Mouse (Mus musculus): ENCODE measurements around the gene Sorbs1.

Gene Sorbs1

DNA sequence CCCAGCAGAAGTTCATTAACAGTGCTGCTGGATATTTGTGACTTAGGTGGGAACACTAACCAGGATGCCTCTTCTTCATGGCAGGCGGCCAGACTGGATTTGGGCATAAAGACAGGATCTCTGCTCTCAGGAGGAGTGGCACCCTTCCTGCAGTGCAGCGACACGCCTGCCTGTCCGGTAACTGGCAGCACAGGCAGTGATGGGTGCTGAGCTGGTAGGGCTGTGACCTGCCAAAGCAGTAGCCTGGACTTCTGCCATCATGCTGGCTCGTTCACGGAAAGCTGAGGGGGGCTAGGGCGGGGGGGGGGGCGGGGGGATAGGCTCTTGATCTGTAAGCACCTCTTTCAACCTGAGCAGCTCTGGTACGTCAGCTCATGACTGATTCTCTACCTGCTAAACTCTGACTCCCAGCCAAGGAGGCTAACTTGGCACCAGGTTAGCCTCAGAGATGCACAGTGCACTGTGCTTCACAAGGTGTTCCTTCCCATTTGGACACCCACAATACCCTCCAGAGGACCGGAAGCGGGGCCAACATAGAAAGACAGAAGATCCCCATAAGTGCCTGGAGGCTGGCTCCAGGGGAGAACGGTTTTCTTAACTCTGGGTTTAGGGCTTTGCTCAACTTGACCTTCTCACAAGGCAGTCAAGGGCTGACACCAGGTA lies 151.2 kb downstream of the Sorbs1 start:
- no peaks in the 10 kb centered on the region for H3K36me3 ChIP-seq (ENCODE audit: insufficient read depth, low read length)
- TF ChIP-seq CTCF (conservative IDR thresholded peaks at IDR 0.05; ENCODE audit: low read length) (no peak), POU5F1 (IDR thresholded peaks at IDR 0.05; ENCODE audit: borderline replicate concordance, low read length) (no peak), NANOG (IDR thresholded peaks at IDR 0.05; ENCODE audit: borderline replicate concordance, low read length) (no peak)
- H3K4me3 ChIP-seq (replicated peaks; ENCODE audit: low read length), result no peak overlapping the region
- peaks cover 33% of the 10 kb centered on the region for H3K4me1 ChIP-seq (replicated peaks; ENCODE audit: low read depth, low read length)
- no peaks in the 10 kb centered on the region for H3K9me3 ChIP-seq (ENCODE audit: low read length)
- H3K27me3 ChIP-seq (ENCODE audit: insufficient read depth, low read length), result no peaks in the 10 kb centered on the region

DNA sequence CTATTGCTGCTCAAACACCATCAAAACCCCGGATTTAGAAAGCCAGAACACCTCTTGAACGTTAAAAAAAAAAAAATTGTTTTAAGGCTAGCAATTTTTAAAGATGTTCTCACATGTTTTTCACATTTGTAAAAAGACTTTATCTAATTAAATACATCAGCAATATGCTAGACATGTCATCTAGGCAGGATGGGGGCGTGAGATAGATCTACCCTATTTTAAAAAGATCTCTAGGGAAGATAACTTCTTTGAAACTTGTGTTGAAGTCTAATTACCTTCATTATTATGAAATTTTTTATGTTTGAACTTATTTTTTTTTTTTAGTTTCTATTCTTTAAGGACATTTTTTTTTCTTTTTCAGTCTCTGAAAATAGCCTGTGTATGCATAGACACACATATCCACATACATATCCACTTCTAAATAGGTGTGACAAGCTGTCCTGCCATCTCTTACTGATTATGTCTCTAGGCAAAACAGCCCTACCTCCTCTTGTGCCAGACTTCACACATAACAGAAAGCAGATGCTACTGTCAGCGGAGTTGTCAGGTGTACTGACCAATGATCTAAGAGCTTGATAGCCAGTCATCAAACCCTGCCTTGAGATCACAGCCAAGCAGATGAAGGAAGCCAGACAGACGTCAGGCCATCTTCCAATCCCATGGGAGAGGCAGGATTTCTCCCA lies 153.7 kb downstream of the Sorbs1 start:
- no peaks in the 10 kb centered on the region for H3K9me3 ChIP-seq (ENCODE audit: low read length)
- H3K4me1 ChIP-seq (replicated peaks; ENCODE audit: low read depth, low read length), result peaks cover 30% of the 10 kb centered on the region
- no peak for TF ChIP-seq CTCF (conservative IDR thresholded peaks at IDR 0.05; ENCODE audit: low read length)
- no peak for TF ChIP-seq POU5F1 (IDR thresholded peaks at IDR 0.05; ENCODE audit: borderline replicate concordance, low read length)
- no peak for TF ChIP-seq NANOG (IDR thresholded peaks at IDR 0.05; ENCODE audit: borderline replicate concordance, low read length)
- H3K4me3 ChIP-seq (replicated peaks; ENCODE audit: low read length), result no peak overlapping the region
- no peaks in the 10 kb centered on the region for H3K36me3 ChIP-seq (ENCODE audit: insufficient read depth, low read length)
- no peaks in the 10 kb centered on the region for H3K27me3 ChIP-seq (ENCODE audit: insufficient read depth, low read length)

DNA sequence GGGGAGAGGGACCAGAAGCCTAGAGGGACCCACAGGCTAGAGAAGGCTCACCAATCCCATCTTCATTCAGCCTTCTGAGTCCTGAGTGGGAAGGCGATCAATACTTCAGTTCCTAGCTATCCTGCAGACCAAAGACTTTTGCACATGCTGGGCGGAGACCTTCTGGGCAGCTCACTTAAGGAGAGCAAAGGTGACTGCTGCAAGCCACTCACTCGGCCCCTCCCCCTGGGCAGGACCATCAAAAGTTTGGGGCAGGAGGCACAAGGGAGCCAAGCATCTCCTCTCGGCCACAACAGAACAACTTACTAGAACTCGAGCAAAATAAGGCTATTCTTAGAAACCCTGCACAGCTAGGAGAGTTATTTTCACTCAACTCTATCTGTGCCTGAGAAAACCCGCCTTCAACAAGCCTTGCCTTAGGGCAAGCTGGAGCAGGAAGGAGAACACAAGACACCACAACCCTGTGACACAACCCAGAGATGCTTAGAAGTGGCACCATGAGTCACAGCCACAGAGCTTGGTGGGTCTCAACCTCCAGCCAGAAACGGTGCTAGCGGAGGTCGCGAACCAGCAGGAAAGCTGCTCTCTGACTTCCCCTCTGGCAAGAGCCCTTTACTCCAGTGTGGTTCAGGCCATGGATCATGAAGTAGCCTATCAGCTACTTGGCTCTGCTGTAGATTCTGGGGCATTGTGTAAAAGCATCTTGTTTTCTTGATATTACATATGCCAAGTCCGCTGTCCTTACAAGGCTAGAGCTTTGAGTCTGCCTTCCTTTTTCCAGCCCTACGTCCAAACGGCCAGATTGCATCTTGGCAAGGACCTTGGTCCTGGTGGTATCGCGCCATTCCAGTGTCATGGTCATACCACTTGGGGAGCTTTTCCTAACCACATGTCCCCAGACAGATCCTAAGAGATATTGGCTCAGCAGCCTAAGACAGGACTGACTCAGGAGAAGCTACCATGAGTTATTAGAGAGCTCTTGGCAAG lies 156.8 kb downstream of the Sorbs1 start:
- Histone ChIP-seq H3K4me1 (replicated peaks; ENCODE audit: low read depth, low read length) (peaks cover 17% of the 10 kb centered on the region), H3K9me3 (ENCODE audit: low read length) (no peaks in the 10 kb centered on the region), H3K4me3 (replicated peaks; ENCODE audit: low read length) (no peak overlapping the region), H3K36me3 (ENCODE audit: insufficient read depth, low read length) (no peaks in the 10 kb centered on the region), H3K27me3 (ENCODE audit: insufficient read depth, low read length) (no peaks in the 10 kb centered on the region)
- no peak for TF ChIP-seq CTCF (conservative IDR thresholded peaks at IDR 0.05; ENCODE audit: low read length)
- no peak for TF ChIP-seq POU5F1 (IDR thresholded peaks at IDR 0.05; ENCODE audit: borderline replicate concordance, low read length)
- TF ChIP-seq NANOG (IDR thresholded peaks at IDR 0.05; ENCODE audit: borderline replicate concordance, low read length), result no peak

DNA sequence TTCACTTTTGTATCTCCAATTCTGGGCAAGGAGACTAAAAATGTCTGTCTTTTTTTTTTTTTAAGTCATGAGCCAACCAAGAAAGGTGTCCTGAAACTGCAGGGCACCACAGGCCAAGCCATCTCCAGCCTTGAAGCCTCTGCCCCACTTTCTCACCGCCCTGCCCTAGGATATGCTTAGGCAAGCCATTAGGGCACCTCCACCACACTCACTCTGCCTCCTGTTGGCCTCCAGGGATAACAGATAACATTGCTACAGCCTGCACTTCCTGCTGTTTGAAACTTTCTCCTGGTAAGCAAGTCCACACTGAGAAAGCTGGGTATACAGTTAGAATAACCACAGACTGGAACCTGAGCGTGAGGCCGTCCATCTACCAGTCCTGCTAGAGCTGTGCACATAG lies 158.5 kb downstream of the Sorbs1 start:
- Histone ChIP-seq H3K27me3 (ENCODE audit: insufficient read depth, low read length) (no peaks in the 10 kb centered on the region), H3K4me3 (replicated peaks; ENCODE audit: low read length) (no peak overlapping the region), H3K9me3 (ENCODE audit: low read length) (no peaks in the 10 kb centered on the region), H3K4me1 (replicated peaks; ENCODE audit: low read depth, low read length) (peaks cover 23% of the 10 kb centered on the region), H3K36me3 (ENCODE audit: insufficient read depth, low read length) (0 out of 2 replicates have a peak, but pooled peaks cover 6% of the 10 kb centered on the region)
- TF ChIP-seq CTCF (conservative IDR thresholded peaks at IDR 0.05; ENCODE audit: low read length) (no peak), NANOG (IDR thresholded peaks at IDR 0.05; ENCODE audit: borderline replicate concordance, low read length) (no peak)

DNA sequence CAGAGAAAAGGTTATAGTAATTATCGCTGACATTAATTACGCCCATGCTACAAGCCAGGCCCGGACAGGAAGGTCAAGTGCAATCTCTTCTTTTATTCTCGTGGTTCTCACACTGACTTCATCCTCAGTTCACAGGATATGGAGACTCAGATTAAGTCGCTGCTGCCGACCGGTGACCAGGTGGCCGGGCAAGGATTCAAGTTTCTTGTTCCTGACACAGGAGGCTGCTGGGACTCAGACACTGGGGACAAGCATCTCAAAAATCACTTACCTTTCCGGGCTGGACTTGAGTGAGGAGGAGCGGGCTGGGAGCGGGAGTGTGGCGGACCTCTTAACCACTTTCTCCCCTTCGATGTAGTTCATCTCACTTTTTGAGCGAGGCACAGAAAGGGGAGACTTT lies 161.6 kb downstream of the Sorbs1 start:
- H3K4me3 ChIP-seq (replicated peaks; ENCODE audit: low read length), result no peak overlapping the region
- H3K9me3 ChIP-seq (ENCODE audit: low read length), result no peaks in the 10 kb centered on the region
- H3K4me1 ChIP-seq (replicated peaks; ENCODE audit: low read depth, low read length), result peaks cover 41% of the 10 kb centered on the region
- 0 out of 2 replicates have a peak, but pooled peaks cover 6% of the 10 kb centered on the region for H3K36me3 ChIP-seq (ENCODE audit: insufficient read depth, low read length)
- H3K27me3 ChIP-seq (ENCODE audit: insufficient read depth, low read length), result no peaks in the 10 kb centered on the region
- TF ChIP-seq POU5F1 (IDR thresholded peaks at IDR 0.05; ENCODE audit: borderline replicate concordance, low read length) (no peak), NANOG (IDR thresholded peaks at IDR 0.05; ENCODE audit: borderline replicate concordance, low read length) (no peak), CTCF (conservative IDR thresholded peaks at IDR 0.05; ENCODE audit: low read length) (no peak)

DNA sequence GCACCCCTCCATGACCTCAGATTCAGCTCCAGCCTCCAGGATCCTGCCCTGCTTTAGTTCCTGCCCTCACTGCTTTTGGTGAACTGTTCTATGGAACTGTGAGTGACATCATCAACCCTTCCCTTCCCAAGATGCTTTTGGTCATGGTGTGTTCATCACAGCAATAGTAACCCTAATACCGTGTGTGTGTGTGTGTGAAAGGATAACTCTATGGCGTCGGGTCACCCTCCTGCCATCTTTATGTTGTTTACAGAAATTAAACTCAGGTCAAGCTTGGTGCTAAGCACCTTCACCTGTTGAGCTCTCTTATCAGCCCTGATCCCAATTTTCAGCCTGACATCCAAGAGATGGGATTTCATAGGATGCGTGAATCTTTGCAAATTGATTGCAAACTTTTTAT lies 162.7 kb downstream of the Sorbs1 start:
- no peaks in the 10 kb centered on the region for H3K9me3 ChIP-seq (ENCODE audit: low read length)
- TF ChIP-seq POU5F1 (IDR thresholded peaks at IDR 0.05; ENCODE audit: borderline replicate concordance, low read length) (no peak), CTCF (conservative IDR thresholded peaks at IDR 0.05; ENCODE audit: low read length) (no peak), NANOG (IDR thresholded peaks at IDR 0.05; ENCODE audit: borderline replicate concordance, low read length) (no peak)
- no peaks in the 10 kb centered on the region for H3K27me3 ChIP-seq (ENCODE audit: insufficient read depth, low read length)

DNA sequence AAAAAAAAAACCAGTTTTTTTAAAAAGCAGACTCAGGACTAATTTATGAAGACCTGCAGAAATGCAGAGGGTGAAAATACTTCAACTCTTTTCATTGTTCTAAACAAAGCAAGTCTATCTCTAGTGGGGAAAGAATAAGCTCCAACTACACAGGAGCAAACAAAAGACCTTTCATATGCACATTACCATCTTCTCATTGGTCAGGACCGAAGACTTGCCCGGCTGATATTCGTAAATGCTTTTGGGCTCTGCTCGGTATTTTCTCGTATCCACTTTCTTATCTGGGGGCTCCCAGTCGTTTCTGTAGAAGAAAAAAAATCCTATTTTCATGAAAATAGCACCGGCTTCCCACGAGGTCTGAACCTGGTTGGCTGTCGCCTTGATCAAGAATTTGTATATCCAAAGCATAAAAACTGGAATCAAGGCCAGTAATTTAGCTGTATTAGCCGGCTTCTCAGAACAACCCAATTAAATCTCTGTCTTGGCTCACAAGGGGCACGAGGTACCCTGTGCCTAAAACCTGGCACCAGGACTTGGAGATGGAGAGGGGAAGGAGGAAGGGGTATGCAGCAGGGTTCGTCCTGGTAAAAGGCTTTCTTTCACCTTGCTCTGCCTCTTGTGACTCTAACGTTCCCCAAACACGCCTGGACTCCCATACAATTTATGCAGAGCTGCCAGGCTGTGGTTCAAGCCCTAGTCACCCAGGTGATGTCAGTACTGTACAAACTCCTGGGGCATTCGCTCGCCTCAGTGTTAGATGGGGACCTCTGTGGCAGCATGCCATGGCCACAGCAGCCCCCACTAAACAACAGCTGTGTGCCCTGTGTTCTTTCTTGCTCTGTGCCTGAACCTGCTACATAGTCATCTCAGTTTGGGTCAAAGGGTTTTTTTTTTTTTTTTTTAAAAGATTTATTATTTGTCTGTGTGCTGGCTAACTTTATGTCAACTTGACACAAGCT lies 163.6 kb downstream of the Sorbs1 start:
- Histone ChIP-seq H3K4me1 (replicated peaks; ENCODE audit: low read depth, low read length) (peaks cover 35% of the 10 kb centered on the region), H3K36me3 (ENCODE audit: insufficient read depth, low read length) (0 out of 2 replicates have a peak, but pooled peaks cover 6% of the 10 kb centered on the region), H3K4me3 (replicated peaks; ENCODE audit: low read length) (no peak overlapping the region; the same call in 1 of the 2 replicates), H3K9me3 (ENCODE audit: low read length) (no peaks in the 10 kb centered on the region), H3K27me3 (ENCODE audit: insufficient read depth, low read length) (no peaks in the 10 kb centered on the region)
- TF ChIP-seq POU5F1 (IDR thresholded peaks at IDR 0.05; ENCODE audit: borderline replicate concordance, low read length) (peak; percentile 93), CTCF (conservative IDR thresholded peaks at IDR 0.05; ENCODE audit: low read length) (no peak), NANOG (IDR thresholded peaks at IDR 0.05; ENCODE audit: borderline replicate concordance, low read length) (no peak)

More for the DNA sequence above, 162.7 kb downstream of the Sorbs1 start:
- H3K4me3 ChIP-seq (replicated peaks; ENCODE audit: low read length), result no peak overlapping the region
- 0 out of 2 replicates have a peak, but pooled peaks cover 6% of the 10 kb centered on the region for H3K36me3 ChIP-seq (ENCODE audit: insufficient read depth, low read length)
- H3K4me1 ChIP-seq (replicated peaks; ENCODE audit: low read depth, low read length), result peaks cover 37% of the 10 kb centered on the region

Data from E14TG2a.4 (cell line).